10 mouse cellular contexts compared by ENCODE assay signal in the genomic region with DNA sequence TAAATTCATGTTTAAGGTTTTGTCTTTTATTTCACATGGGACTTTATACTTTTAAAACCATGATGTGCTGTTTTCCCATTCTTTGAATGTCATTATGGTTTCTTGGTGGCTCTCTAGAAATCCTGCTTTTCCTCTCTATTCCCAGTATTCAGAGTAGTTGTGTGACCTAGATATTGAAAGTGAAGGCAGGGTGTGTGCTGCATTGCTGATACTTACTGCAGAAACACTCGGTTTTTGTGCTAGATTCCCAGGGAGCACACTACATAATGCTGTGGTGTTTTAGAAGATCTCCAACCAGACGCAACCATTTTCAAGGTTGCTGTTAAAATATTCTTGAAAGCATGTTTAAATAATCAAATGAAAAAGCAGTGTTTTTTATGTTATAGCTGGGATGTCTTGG.
"Had no signal": no experiment of that assay in that cellular context is flagged by ENCODE, and none has a peak within 500 bp of the region (broad histone marks: within the 10 kb centered on the region; RNA-seq: fewer than 3 reads in every experiment).

No protein-coding gene starts in this region.

- H3K9ac ChIP-seq: limb, embryonic 13.5 days; liver, embryonic 14.5 days; neural tube, embryonic 12.5 days had no signal

- H3K27ac ChIP-seq: limb, embryonic 13.5 days; liver, embryonic 14.5 days; neural tube, embryonic 12.5 days had no signal

- DNase-seq: kidney, adult 8-10 months; kidney, postnatal 36 days; left cerebral cortex, postnatal 4 days; lung, adult 18-20 months; right cerebral cortex, postnatal 25 days; thymus, postnatal 36 days had no signal

- H3K9me3 ChIP-seq: limb, embryonic 13.5 days; neural tube, embryonic 12.5 days had no signal

- H3K27me3 ChIP-seq: limb, embryonic 13.5 days; neural tube, embryonic 12.5 days had no signal

- H3K4me2 ChIP-seq: limb, embryonic 13.5 days; neural tube, embryonic 12.5 days had no signal

- H3K36me3 ChIP-seq: neural tube, embryonic 12.5 days had no signal

- H3K4me3 ChIP-seq: limb, embryonic 13.5 days; neural tube, embryonic 12.5 days had no signal

- H3K4me1 ChIP-seq: limb, embryonic 13.5 days; neural tube, embryonic 12.5 days had no signal

- ATAC-seq: intestine, postnatal 0 days had no signal
